Mouse (Mus musculus): ENCODE measurements around the gene Lsm11.

- TF ChIP-seq EP300 (IDR thresholded peaks at IDR 0.05; ENCODE audit: low read depth) = no peak
- no peak for TF ChIP-seq CTCF (IDR thresholded peaks at IDR 0.05; ENCODE audit: low read depth)
Observed at GRCm38 (mm10) chr11:45889981-45890380, 54.8 kb downstream of the Lsm11 start.

Data from liver, postnatal 0 days (tissue).